Mouse (Mus musculus) liver, postnatal 0 days (tissue): ENCODE results near the gene Gde1.
A peak's percentile ranks its signal among the peaks of the same experiment; 100 is the strongest.

ENCODE experiments used
- CTCF ChIP-seq: sonication (generic); IDR thresholded peaks from 2 replicates; pipeline ENCODE4 v1.5.1; 2016; ENCODE audit warnings: antibody characterized with exemption, low read depth
- EP300 ChIP-seq: IDR thresholded peaks from 2 replicates; pipeline ENCODE4 v1.6.1; 2016; ENCODE audit warnings: antibody characterized with exemption, low read depth, mild to moderate bottlenecking

DNA sequence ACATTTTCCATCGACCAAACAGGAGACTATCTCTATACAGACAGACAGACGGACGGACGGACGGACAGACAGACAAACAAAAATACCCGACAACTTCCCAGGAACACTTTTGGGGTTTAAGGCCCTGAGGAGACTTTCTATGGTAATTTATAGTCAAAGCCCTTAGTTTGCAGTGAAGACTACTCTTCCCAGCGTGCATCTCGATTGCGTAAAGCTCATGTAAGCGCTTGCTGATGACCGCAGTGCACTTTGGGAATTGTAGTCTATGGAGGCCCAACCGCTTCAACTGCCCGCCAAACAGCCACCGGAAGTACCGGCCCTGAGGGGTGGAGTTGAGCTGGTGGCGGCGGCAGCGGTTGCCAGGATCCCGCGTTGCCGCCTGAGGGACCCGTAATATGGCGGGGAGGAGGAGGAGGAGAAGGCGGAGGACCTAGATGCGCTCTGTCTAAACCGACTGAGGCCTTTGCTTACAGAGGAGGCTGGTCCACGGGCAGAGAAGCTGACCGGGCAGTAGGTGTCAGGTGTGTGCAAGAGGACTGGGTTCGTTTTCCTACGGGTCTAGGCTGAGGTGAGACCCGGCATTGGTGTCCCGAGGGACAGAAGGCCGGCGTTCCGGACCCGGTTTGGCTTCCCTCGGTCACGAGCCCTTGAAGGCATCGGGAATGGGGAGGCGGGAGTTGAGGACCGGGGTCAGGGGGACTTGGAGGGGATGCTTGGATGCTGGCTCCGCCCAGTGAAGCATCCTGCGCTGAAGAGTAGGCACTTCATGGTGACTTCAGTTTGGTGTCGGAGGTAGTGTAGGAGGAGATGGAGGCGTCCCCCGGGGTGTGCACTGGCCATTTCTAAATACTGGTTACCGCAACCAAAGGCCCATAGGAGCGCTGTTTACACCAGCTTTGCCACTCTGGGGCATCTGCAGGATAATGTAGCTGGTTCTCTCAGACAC is 6.9 kb upstream of the Gde1 start, which contains the start of gene Ccp110:
- TF ChIP-seq EP300 (peak; percentile 75), CTCF (peak; percentile 43)
